Mouse (Mus musculus) forebrain, postnatal 0 days (tissue): ENCODE measurements at regions not wholly inside any gene's neighbourhood (a gene's known extent, or its start where the extent isn't known, plus 50 kb on each side); places are given as distances from the start of the nearest gene placed in this dataset.

Source experiments
- ATAC-seq: fragments of 200-750 bp; cut with Nextera tagmentation; 2 replicates; pipeline ENCODE4 v1.8.0; 2017; ENCODE audit warnings: mild to moderate bottlenecking, moderate library complexity
- DNase-seq: peaks from one replicate; pipeline ENCODE4 v3.0.0-alpha.2; 2015
- H3K27ac ChIP-seq: fragments of 300-500 bp; sonication (generic); 2 replicates; pipeline ENCODE4 v1.5.1; 2014; ENCODE audit warnings: low read depth, mild to moderate bottlenecking, antibody characterized with exemption, low read length, moderate library complexity, mixed read lengths
- H3K27me3 ChIP-seq: fragments of 300-500 bp; sonication (generic); 2 replicates; pipeline ENCODE4 v1.6.1; 2014; ENCODE audit warnings: mild to moderate bottlenecking, low read length, mixed read lengths; ENCODE audit not compliant: insufficient read depth
- H3K36me3 ChIP-seq: fragments of 300-500 bp; sonication (generic); 2 replicates; pipeline ENCODE4 v1.6.1; 2014; ENCODE audit warnings: mild to moderate bottlenecking, moderate library complexity; ENCODE audit not compliant: insufficient read depth
- H3K4me1 ChIP-seq: fragments of 300-500 bp; sonication (generic); 2 replicates; pipeline ENCODE4 v1.6.1; 2014; ENCODE audit warnings: antibody characterized with exemption; ENCODE audit not compliant: insufficient read depth
- H3K4me2 ChIP-seq: fragments of 300-500 bp; sonication (generic); 2 replicates; pipeline ENCODE4 v1.6.1; 2014; ENCODE audit warnings: low read depth, mild to moderate bottlenecking, moderate library complexity
- H3K4me3 ChIP-seq: fragments of 300-500 bp; sonication (generic); 2 replicates; pipeline ENCODE4 v1.5.1; 2014; ENCODE audit warnings: low read depth, low read length, mixed read lengths
- H3K9ac ChIP-seq: fragments of 300-500 bp; sonication (generic); 2 replicates; pipeline ENCODE4 v1.6.1; 2014; ENCODE audit warnings: mild to moderate bottlenecking
- H3K9me3 ChIP-seq: fragments of 300-500 bp; sonication (generic); 2 replicates; pipeline ENCODE4 v1.6.1; 2016; ENCODE audit warnings: low read length
- CTCF ChIP-seq: sonication (generic); IDR thresholded peaks from 2 replicates; pipeline ENCODE4 v1.5.1; 2016; ENCODE audit warnings: antibody characterized with exemption, control low read depth, low read depth
- WGBS: fragments of 180-500 bp; shearing (Covaris S2); extraction: QIAGEN DNeasy Blood & Tissue Kit; methylation state at CpG from one replicate; pipeline ENCODE4 v1.1.7; 2014; 5-methylcytosine and 5-hydroxymethylcytosine counted together

- H3K9me3 ChIP-seq = no peaks in the 10 kb centered on the region
- H3K9ac ChIP-seq = no peak overlapping the region
- H3K36me3 ChIP-seq = no peaks in the 10 kb centered on the region
- no peak overlapping the region for H3K4me2 ChIP-seq
- ATAC-seq (no peak), DNase-seq (peak; percentile 1)
- TF ChIP-seq CTCF = no peak
- no peak overlapping the region for H3K27ac ChIP-seq
- no peak overlapping the region for H3K4me3 ChIP-seq
- H3K4me1 ChIP-seq = no peaks in the 10 kb centered on the region
- H3K27me3 ChIP-seq = no peaks in the 10 kb centered on the region
- WGBS = 43% methylated on average over 2 of the region's 2 CpGs
Observed at GRCm38 (mm10) chr4:51519281-51519680, 302.8 kb downstream of the Cylc2 start.

- no peak for TF ChIP-seq CTCF
- DNase-seq (peak; percentile 2), ATAC-seq (no peak)
Observed at GRCm38 (mm10) chr4:51519750-51520149, 303.3 kb downstream of the Cylc2 start.

GRCm38 (mm10) chr4:51545419-51545818 is 328.9 kb downstream of the Cylc2 start:
- Histone ChIP-seq H3K4me2 (no peak overlapping the region), H3K36me3 (no peaks in the 10 kb centered on the region), H3K4me1 (no peaks in the 10 kb centered on the region), H3K4me3 (no peak overlapping the region), H3K9me3 (no peaks in the 10 kb centered on the region), H3K9ac (no peak overlapping the region), H3K27ac (no peak overlapping the region), H3K27me3 (no peaks in the 10 kb centered on the region)
- WGBS = 32% methylated on average over 6 of the region's 6 CpGs
- peak; percentile 54 for DNase-seq
- TF ChIP-seq CTCF = no peak
- peak; percentile 53; the same call in 1 of the 2 replicates for ATAC-seq

More at GRCm38 (mm10) chr4:51519750-51520149, 303.3 kb downstream of the Cylc2 start:
- Histone ChIP-seq H3K4me1 (no peaks in the 10 kb centered on the region), H3K27me3 (no peaks in the 10 kb centered on the region), H3K4me2 (no peak overlapping the region), H3K4me3 (no peak overlapping the region), H3K27ac (no peak overlapping the region), H3K9me3 (no peaks in the 10 kb centered on the region), H3K36me3 (no peaks in the 10 kb centered on the region), H3K9ac (no peak overlapping the region)

- ATAC-seq = no peak
- Histone ChIP-seq H3K9ac (no peak overlapping the region), H3K4me1 (no peaks in the 10 kb centered on the region), H3K4me2 (no peak overlapping the region), H3K4me3 (no peak overlapping the region), H3K27me3 (no peaks in the 10 kb centered on the region), H3K27ac (no peak overlapping the region), H3K9me3 (no peaks in the 10 kb centered on the region), H3K36me3 (no peaks in the 10 kb centered on the region)
- DNase-seq = no peak
- TF ChIP-seq CTCF = no peak
- 81% methylated on average over 1 of the region's 1 CpGs for WGBS
Observed at GRCm38 (mm10) chr4:51559693-51560092, 343.2 kb downstream of the Cylc2 start.

GRCm38 (mm10) chr4:51560100-51560499 is 343.6 kb downstream of the Cylc2 start:
- ATAC-seq (no peak), DNase-seq (no peak)
- H3K4me1 ChIP-seq = no peaks in the 10 kb centered on the region
- no peak overlapping the region for H3K4me2 ChIP-seq
- H3K9ac ChIP-seq = no peak overlapping the region
- no peaks in the 10 kb centered on the region for H3K9me3 ChIP-seq
- H3K27ac ChIP-seq = no peak overlapping the region
- TF ChIP-seq CTCF = no peak
- H3K36me3 ChIP-seq = no peaks in the 10 kb centered on the region
- no peak overlapping the region for H3K4me3 ChIP-seq
- H3K27me3 ChIP-seq = no peaks in the 10 kb centered on the region

GRCm38 (mm10) chr4:51562379-51562778 is 345.9 kb downstream of the Cylc2 start:
- Histone ChIP-seq H3K4me3 (no peak overlapping the region), H3K36me3 (no peaks in the 10 kb centered on the region), H3K9ac (no peak overlapping the region), H3K27ac (no peak overlapping the region), H3K9me3 (no peaks in the 10 kb centered on the region), H3K4me1 (no peaks in the 10 kb centered on the region), H3K4me2 (no peak overlapping the region), H3K27me3 (no peaks in the 10 kb centered on the region)
- DNase-seq (no peak), ATAC-seq (no peak)
- WGBS = 15% methylated on average over 5 of the region's 5 CpGs
- no peak for TF ChIP-seq CTCF

- Histone ChIP-seq H3K36me3 (no peaks in the 10 kb centered on the region), H3K27me3 (no peaks in the 10 kb centered on the region), H3K4me1 (no peaks in the 10 kb centered on the region), H3K9me3 (no peaks in the 10 kb centered on the region), H3K9ac (no peak overlapping the region), H3K4me2 (no peak overlapping the region), H3K27ac (no peak overlapping the region), H3K4me3 (no peak overlapping the region)
- DNase-seq (no peak), ATAC-seq (no peak)
- 56% methylated on average over 2 of the region's 2 CpGs for WGBS
- no peak for TF ChIP-seq CTCF
Observed at GRCm38 (mm10) chr4:51576456-51576855, 360.0 kb downstream of the Cylc2 start.

GRCm38 (mm10) chr4:51594044-51594443 is 377.6 kb downstream of the Cylc2 start:
- Histone ChIP-seq H3K4me2 (no peak overlapping the region), H3K27ac (no peak overlapping the region), H3K4me3 (no peak overlapping the region), H3K9ac (no peak overlapping the region), H3K27me3 (no peaks in the 10 kb centered on the region), H3K36me3 (no peaks in the 10 kb centered on the region), H3K4me1 (no peaks in the 10 kb centered on the region), H3K9me3 (no peaks in the 10 kb centered on the region)
- no peak for ATAC-seq
- 74% methylated on average over 4 of the region's 4 CpGs for WGBS
- TF ChIP-seq CTCF = no peak
- DNase-seq = no peak
